Mouse (Mus musculus): ENCODE measurements around the gene Narf.

The Narf gene

DNA sequence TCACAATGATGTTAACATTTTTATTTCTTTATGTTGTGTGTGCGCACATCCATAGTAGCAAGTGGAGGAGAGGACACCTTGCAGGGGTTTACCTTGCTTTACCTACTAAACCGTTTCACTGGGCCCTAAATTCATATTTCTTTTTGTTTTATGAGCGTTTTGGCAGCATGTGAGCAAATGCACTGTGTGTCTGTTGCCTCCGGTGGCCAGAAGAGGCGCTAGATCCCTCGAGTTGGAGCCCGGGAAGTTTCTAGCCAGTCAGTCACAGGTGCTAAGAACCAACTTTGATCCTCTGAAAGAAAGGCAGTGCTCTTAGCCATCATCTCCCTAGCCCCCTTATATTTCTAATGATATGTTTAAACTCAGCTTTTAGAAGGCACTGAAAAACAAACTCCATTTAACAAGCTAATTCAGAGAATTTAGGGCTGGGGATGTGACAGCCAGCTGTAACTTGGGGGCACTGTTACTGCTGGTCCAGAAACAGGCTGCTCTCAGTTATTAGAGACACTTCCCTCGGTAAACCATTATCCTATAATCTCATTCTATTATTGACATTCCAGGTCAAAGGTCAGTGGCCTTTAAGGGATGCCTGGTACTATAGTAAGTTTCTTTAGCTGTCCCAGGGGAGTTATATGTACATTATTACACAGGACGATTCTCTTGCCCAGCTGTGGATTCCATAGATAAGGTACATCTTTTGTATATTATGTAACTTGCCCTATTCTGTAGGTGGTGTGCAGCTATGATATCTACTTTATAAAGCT, 1.4 kb upstream of the Narf start:
- DNase-seq (ENCODE audit: low spot score), result peak; percentile 54

DNA sequence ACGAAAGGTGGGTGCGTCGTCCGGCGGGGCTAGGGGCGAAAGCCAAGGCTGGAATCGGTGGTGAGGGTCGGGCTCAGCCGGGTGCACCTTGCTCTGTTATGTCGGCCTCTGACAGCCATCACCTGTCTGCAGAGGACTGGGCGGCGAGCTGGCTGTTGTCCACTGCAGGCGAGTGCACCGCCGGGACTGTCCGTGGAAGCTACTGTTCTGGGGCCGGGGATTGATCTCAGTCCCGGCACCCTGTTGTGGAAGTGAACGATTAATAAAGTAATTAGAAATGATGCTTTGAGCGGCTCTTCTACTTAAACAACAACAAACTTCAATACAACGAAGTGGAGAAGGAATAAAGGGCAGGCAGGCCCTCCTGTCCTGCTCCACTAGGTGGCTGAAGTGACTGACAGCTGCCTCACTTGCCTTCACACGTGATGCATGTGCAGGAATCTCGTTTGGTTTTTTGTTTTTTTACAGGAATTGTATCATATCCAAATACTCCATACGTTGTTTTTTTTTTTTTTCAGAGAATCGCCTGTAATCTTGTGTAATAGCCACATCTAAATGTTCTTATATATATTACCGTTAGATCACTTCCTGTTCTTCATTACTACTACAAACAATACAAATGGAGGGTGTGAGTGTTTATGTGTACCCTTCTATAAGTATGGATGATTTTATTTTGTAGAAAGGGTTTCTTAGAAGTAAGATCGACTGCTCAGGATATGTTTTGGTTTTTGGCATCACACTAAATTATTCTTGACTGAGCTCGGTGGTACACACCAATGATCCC, 484 bp downstream of the Narf start:
- peak; percentile 50 for DNase-seq (ENCODE audit: low spot score)

DNA sequence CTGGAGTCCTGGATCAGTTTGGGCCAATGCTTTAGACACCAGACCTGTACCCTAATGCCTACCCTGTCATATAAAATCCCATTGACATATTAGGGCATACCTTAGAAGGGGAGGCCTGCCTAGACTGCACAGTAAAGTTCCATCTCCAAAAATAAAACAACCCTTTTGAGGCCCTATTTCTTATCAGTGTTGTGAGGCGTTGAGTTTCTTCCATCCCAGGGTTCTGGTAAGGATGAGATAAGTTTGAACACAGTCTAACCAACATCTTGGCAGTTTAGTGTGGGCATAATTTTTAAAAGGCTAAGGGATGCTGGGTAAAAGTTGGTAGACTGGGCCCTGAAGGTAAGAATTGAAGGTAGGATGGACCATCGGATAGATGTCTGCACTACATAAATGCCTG, 2.6 kb downstream of the Narf start:
- no peak for DNase-seq (ENCODE audit: low spot score)

DNA sequence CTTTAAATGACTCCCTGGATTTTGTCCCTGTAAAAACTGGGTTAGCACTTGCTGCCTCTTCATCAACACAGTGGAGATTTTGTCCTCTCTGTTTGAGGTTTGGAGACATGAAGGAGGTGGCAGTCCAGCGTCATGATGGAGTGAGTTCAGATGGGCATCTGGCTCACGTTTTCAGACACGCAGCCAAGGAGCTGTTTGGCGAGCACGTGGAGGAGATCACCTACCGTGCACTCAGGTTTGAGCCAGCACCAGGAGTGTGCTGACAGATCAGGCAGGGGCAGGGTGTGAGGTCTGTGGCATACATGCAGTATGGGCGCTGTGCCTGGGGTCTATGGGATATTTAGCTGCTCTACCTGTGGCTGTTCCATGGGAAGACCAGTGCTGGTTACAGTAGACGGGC, 13.1 kb downstream of the Narf start:
- DNase-seq (ENCODE audit: low spot score), result no peak

DNA sequence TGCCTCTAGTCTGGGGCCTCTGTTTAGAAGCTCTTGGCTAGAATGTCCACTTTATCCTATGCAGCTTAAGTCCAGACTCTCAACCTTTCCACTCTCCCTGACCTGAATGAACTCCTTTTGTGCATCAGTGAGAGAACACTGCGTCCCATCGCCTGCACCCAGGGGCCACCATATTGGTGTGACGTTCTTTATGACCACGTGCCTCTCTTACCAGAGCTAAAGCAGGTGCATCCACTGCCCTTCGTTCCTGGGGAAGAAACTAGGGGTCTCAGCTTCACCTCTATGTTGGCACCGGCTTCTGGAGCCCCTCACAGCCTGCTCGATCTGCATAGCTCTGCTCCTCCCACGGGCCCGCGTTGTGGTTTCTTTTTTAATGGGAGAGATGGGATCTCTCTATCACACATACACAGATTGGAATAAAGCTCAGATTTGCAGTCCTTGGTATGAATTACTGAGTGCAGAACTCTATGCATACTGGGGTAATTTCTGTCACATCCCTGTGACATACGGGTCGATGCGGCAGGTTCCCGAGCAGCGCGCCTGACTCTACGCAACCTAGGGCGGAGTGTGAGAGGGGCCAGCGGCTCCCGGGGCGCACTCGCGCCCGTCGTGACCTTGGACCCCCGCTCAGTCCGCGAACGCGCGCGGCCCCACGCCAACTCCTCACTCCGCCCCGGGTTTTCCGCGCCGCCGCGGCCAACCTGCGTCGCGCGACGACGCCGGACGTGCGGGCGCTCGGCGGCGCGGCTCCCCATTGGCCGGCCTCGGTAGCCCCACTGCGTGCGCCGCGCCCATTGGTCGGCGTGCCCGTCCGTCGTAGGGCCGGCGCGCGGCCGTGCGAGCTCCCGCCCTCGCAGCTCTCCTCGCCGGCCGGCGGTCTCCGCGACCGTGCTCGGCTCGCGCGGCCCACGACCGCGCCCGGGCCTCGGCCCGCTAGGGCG, 22.4 kb downstream of the Narf start, which contains the start of gene Foxk2:
TSS of gene Foxk2 (plus strand) at position 831 of the 941 bp plus-strand sequence.
- DNase-seq (ENCODE audit: low spot score), result peak; percentile 89

DNA sequence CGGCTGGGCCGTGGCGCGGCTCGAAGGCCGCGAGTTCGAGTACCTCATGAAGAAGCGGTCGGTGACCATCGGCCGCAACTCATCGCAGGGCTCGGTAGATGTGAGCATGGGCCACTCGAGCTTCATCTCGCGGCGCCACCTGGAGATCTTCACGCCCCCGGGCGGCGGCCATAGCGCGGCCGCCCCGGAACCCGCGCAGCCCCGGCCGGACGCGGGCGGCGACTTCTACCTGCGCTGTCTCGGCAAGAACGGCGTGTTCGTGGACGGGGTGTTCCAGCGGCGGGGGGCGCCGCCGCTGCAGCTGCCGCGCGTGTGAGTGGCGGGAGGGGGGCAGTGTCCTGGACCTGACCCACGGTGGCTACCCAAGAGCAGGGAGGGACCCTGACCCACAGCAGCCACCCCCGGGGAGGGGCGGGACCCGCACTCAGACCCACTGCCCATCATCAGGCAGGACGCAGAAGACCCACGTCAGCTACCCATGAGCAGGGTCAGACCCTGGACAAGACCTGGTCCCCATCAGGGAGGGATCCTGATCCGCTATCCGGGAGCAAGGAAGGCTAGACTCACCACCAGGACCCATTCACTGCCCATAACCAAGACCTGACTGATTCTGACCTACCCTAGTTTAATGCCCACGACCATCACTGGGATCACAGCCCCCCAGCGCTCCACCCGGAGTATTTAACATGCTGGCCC, 23.3 kb downstream of the Narf start:
- DNase-seq (ENCODE audit: low spot score), result peak; percentile 32

DNA sequence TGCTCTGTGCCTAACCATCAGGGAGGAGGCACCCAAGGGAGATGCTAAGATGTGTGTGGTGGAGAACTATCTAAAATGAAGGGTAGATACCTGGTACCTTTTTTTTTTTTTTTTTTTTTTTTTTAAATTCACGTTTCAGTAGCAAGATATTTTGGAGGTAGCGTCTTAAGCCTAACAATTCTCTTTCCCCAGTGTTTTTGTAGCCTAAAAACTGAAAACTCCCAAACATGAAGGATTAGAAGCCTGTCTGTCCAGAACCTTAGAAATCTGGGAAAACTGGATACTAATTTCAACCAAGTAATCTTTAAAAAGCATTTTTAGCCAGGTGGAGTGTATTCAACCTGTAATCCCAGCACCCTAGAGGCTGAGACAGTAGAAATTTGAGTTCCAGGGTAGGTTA, 24.0 kb downstream of the Narf start:
- no peak for DNase-seq (ENCODE audit: low spot score)

DNA sequence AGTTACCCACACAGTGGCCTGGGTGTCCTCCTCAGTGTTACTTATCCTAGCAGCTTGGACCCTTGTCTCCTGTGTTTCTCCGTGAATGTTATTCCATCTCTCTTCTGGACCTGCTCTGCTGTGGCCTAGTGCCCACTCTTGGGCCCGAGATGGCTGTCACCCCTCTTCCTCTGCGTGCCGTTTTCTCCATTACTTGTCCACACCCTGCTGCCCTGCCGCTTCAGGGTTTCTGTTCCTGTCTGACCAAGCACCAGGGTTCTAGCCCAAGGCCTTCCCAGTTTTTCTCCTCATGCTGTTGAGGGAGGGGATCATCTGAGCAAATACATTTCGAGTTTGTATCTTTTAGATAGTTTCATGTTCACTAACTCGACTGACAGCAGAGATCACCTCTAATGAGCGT, 40.5 kb downstream of the Narf start:
- no peak for DNase-seq (ENCODE audit: low spot score)

DNA sequence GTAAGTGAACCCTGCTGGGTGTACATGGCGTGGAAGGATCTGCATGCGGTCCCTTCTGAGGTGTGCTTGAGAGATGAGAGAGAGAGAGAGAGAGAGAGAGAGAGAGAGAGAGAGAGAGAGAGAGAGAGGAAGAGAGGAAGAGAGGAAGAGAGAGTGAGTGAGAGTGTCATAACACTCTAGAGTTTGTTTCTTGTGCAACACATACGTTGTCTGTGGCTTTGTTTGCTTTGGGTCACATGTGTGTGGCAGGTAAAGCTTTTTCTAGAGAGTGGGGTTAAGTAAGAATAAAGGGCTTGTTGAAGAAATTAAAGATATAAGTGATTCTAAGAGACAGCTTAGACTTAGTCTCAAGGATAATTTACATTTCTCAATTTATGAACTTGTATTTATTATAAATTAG, 41.0 kb downstream of the Narf start:
- DNase-seq (ENCODE audit: low spot score), result no peak

DNA sequence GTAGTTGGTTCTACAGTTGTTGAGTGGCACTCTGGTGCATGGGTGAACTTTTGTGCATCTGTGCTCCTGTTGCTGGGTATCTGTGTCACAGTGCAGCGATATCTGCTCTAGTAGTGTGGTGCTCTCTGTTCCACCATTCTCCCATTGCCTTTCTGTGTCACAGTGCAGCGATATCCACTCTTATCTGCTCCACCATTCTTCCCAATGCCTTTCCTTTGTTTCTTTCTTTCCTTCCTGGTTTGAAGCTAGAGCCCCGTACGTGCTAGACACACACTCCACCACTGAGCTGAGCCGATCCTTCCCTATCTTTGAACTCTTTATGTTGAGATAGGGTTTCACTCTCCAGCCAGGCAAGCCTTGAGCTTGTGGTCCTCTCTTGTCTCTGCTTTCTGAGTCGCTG, 45.9 kb downstream of the Narf start:
- DNase-seq (ENCODE audit: low spot score), result no peak

DNA sequence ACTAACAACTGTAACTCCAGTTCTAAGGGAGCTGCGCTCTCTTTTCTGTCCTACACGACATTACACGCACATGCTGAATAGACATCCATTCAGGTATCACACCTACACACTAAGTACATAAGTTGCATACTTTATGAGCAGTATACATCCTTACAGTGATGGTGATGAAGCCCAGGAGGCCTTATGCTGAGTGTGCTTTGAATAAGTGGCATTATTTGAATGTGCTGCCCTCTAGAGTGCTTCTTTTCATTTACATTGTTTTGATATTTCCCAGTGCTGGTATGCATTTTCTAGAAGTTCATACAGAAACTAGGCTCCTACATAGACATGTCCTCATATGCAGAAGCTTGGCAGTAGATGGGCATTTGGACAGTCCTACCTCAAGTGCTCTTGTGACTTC, 52.8 kb downstream of the Narf start:
- DNase-seq (ENCODE audit: low spot score), result no peak

DNA sequence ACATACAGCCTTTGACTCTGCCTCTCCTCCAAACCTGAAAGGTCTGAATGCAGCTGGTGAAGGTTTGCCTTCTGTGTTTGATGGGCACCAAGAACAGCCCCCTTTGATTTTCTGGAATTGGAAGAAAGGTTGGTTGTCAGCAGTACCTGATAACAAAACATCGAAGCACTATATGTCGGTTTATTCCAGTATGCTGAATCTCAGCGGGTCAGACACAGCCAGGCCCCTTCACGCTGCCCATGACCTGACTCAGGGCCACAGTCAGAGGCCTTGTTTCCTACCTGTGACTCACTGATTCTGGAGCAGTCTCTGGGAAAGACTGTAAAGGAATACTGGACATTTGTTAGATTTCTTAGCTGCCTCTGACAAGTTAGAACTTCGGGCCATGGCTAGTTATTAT, 57.7 kb downstream of the Narf start:
- no peak for DNase-seq (ENCODE audit: low spot score)

DNA sequence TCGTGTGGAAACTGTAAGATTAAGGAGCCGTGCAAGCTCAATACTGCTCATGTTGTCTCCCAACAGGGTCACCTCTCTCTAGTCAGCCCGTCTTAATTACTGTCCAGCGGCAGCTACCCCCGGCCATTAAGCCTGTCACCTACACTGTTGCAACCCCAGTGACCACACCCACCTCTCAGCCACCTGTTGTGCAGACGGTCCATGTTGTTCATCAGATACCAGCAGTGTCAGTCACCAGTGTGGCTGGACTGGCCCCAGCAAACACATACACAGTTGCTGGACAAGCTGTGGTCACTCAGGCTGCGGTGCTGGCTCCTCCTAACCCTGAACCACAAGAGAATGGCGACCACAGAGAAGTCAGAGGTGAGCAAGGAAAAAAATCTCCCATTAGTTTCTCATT, 61.4 kb downstream of the Narf start:
- no peak for DNase-seq (ENCODE audit: low spot score)

DNA sequence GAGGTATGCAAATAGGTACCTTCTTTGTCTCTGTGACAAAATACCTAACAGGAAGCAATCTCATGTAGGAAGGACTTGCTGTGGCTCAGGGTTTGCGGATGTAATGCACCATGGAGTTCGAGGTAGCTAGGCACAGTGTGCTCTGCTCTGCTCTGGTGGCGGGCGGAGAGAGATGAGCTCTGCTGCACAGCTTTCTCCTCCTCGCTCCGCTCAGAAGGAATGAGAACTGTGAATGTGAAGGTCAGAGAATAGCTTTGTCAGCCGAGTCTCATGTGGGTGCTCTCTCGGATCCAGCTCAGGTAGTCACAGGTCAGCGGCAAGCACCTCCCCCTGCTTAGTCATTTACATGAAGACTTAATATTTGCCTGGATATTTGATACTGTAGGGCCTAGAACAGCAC, 63.2 kb downstream of the Narf start:
- no peak for DNase-seq (ENCODE audit: low spot score)

DNA sequence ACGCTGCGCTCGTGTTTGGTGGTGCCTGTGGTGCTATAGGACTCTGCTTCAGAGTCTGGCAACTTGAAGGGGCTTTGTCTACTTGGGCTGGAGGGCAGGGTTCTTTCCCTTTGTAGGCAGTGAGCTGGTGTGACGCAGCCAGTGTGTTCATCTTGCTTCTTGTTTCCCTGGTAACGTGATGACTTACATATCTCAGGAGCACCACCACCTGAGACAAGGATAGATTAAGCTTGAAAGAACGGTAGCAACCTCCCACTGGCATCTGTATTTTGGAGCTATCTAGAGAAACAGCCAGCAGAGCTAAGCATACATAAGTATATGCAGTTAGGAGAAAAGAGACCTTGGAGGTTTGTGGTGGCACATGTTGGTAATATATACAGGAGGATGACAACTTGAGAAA, 68.3 kb downstream of the Narf start:
- no peak for DNase-seq (ENCODE audit: low spot score)

All from T-cell, adult 2 months (primary cell).